Mouse (Mus musculus) gastrocnemius, postnatal 4 days (tissue): ENCODE measurements around the gene Krt86. TPM values are rescaled to one million over a fixed set of nuclear protein-coding genes. Genes with fewer than 3 reads are reported as not detected.

ENCODE experiments used
- DNase-seq, 2 experiments: peaks; one replicate each; pipeline ENCODE4 v3.0.0; 2021 to 2022; ENCODE audit warnings: low spot score in 2 of 2, mixed read lengths in 2 of 2
- long read RNA-seq, 2 experiments: library from polyadenylated mRNA; stranded (forward); transcript quantifications; one replicate each; pipeline ENCODE4 v2.0.0; 2021
- total RNA-seq, 2 experiments: library from RNA; stranded (reverse); gene quantifications; 2 replicates each; pipeline ENCODE4 v1.2.3; 2021

Krt86 gene
- total RNA-seq, result not detected
- long read RNA-seq, experiment 1, transcript Krt86-201 (9 exons, 1,963 nt), result major isoform, 14 of 27 reads
- long read RNA-seq, experiment 1, partial matches to known transcripts, result 12 of 27 reads
- long read RNA-seq, experiment 1, other reads (novel, unspliced or antisense), result 1 of 27 reads
- long read RNA-seq, experiment 2, result 0 reads

DNA sequence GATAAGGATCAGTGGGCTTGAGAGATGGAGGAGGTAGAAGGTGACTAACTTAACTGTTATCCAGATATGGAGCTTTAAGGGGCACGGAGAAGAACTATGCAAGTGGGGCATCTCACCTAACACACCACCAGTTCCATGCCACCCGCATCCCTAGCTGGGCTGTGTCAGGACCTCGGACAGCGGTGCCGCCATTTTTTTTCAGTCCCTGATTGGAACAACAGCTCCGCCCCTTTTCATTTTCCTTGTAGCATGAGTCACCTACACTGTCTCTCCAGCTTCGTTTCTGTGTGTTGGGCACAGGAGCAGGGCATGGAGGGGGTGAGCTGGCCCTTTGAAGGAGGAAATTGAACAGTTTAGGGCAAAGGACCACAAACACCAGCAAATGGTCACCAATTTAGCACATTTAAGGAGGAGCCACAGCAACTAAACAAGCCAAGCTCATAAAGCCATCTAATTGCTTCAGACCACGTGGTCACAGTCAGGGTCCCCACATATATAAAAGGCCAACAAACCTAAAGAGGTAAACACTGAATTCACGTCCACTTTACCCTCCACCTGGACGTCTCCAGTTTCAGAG lies at the start of gene Krt86:
TSS of gene Krt86 (plus strand) at position 527 of the 577 bp plus-strand sequence.
- DNase-seq, result peak in 1 of 2 experiments; percentile 35

- DNase-seq, result no peak
Observed at GRCm38 (mm10) chr15:101424914-101425313, 48.4 kb upstream of the Krt86 start.

DNA sequence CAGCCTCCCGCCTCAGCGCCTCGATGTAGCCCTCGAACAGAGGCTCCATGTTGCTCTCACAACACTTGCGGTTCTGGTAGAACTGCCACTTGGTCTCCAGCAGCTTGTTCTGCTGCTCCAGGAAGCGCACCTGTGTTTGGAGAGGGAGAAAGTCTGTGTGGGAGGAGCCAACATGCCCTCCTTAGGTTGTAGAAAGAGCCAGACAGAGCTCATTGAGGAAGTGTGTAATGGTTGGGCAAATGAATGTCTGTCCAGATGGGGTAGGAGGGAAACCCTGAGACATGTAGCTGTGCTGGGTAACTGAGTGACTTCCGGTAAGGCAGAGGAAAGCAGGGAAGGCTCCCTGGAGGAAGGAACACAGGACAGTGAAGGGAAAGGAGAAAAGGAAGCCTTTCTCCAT lies 36.7 kb upstream of the Krt86 start:
- DNase-seq, result no peak

GRCm38 (mm10) chr15:101438555-101438954 lies 34.7 kb upstream of the Krt86 start, which contains the start of gene Krt87:
Gene Krt87 (minus strand): TSS chr15:101438804.
- no peak for DNase-seq

GRCm38 (mm10) chr15:101440837-101441236 lies 32.4 kb upstream of the Krt86 start:
- DNase-seq, result no peak

DNA sequence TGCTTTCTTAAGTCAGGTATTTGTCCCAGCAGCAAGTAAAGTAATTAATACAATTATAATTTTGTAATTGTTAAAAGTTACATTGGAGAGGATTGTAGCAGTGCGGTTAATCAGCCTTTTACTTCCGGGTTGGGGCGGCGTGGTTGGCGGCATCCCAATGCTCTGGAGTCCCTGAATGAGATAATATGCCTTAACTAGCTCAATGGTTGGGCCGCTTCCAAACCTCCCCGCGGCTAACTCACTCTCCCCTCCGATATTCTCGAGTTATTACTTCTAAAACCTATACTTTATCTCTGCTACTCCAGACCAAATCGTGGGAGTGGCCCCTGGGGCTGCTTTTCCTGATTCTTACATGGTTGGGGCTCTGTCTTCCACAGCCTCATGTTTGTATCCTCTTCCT lies 26.7 kb upstream of the Krt86 start:
- peak; percentile 43 to 52 for DNase-seq

DNA sequence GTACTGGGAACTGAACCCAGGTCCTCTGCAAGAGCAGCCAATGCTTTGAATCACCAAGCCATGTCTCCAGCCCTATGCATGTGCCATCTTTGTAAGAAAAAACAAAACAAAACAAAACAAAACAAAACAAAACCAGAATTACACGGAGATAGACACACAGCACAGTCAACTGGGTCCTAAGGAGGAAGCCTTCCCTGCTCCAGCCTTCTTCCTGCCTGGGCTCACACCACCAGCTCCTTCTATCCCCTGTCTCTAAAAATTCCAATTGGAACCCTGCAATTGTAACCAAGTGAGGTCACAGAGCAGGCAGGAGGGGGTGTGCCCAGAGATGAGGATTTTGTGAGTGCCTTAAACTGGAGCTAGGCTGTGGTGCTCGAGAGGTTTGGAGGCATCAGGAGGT lies 25.8 kb upstream of the Krt86 start, which contains the start of gene Krt88:
TSS of gene Krt88 (plus strand) at position 301 of the 400 bp plus-strand sequence.
- DNase-seq, result no peak

DNA sequence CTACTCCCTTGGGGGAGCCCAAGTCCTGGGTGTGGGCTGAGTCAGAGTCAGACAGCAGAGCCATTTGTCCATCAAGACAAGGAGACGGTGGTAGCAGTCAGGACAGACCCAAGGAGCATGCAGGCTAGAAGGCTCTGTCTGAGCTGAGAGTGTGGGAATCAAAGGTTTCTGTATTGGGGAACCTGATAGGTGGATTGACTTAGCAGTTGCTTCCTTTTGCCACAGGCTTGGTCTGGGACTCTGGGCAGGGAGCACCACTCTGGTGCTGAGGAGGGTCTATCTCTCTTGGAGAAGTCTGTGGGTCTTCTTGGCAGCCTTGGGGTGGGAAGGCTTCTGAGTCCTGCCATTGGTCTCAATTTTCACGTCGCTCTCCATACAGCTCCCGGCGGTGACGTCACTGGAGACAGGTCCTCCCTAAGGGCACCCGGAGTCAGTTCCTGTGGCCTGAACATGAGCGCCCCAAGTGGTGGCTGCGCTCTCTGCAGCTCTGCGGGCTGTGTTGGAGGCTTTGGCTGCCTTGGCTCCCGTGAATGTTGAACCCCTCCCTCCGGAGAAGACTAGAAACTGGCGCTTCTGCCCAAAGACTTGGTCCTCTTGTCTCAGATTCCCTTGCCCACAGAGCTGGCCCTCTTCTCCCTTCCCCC lies 20.1 kb upstream of the Krt86 start:
- DNase-seq, result peak; percentile 67 to 80

DNA sequence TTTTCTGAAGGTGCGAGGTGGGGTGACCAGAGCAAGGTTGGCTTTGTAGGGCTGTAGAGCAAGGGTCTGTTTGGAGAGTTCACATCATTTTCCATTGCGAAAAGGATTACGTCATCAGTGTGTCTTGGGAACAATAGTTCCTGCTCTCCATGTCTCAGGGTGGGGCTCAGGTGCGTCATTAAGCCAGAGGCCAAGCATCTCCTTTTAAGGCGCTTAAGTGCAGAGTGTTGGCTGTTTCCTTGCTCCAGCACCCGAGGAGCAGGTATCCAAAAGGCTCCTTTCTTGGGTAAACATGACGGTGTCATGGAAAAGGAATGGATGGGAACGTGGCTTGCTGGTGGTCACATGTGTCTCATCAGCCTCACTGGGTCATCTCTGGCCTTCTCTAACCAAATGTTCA lies 18.5 kb upstream of the Krt86 start:
- DNase-seq, result no peak

DNA sequence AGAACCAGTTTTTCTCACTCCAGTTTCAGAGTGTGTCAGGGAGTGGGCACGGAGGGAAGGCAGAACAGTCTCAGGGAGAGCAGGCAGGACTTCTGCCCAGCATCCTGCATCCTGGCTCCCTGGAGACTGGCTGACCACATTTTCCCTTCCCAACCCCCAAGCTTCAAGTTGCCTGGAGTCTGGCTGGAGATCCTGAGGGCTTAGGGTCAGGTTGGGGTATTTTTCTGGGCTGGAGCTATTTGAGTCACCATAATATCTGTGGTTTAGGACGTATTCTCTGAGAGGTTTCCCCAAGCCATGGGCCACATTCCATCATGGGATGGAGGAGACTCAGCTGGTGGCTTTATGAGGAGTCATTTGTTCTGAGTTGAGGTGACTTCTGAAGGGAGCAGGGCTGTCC lies 18.0 kb upstream of the Krt86 start:
- DNase-seq, result no peak

DNA sequence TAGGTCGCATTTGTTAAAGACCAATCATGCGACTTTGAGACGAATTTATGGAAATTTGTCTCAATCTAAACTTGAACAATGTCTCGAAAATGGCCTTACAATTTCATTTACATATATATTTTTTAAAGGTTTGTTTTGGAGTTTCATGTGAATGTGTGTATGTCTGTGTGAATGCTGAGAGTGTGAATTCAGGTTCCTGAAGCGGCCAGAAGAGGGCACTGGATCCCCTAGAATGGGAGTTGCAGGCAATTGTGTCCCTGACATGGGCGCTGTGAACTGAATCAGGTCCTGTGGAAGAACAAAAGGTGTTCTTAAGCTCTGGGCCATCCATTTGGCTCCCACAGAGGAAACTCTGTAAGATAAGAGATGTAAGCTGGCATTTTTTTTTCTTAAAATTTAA lies 17.4 kb upstream of the Krt86 start:
- DNase-seq, result no peak

GRCm38 (mm10) chr15:101458361-101458930 lies 14.8 kb upstream of the Krt86 start:
- DNase-seq, result no peak

DNA sequence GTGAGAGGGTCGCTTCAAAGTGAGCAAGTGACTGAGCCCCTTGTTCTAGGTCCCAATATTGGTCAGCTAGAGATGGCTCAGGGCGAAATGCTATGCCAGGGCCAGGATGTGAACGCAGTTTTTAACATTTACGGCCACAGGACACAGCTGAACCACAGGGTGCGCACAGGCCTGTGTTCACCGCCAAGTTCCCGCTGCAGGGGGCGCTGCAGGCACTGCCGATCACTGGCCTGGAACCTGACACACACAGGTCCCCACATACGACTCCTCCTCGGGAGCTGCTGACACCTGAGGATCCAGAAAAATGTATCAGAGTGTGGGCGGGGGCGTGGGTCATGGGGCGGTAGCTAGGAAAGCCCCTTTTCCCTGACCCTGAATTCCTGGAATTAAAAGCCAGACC lies 14.0 kb upstream of the Krt86 start:
- DNase-seq, result no peak

GRCm38 (mm10) chr15:101463651-101464050 lies 9.6 kb upstream of the Krt86 start, which contains the start of gene Krt81:
Gene Krt81 (minus strand): TSS chr15:101463751.
- no peak for DNase-seq

DNA sequence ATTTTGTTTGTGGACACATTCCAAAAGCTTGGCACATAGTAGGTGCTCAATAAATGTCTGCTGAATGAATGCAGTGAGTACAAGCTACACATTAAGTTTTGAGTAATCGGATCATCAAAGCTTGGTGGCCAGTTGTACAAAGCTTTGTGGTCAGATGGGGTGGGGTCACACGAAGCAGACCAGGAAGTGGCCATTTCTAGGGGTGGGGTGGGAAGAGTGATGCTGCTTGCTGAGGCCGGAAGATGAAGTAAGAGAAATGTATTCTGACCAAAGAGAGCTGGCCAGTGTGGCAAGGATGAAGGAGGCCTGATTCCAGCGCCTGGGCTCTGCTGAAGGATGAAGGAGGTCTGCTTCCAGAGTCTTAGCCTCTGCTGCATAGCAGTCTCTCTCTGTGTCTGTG lies 4.2 kb upstream of the Krt86 start:
- DNase-seq, result no peak

- peak; percentile 35 to 47 for DNase-seq
Observed at GRCm38 (mm10) chr15:101479007-101479665, 5.9 kb downstream of the Krt86 start.

DNA sequence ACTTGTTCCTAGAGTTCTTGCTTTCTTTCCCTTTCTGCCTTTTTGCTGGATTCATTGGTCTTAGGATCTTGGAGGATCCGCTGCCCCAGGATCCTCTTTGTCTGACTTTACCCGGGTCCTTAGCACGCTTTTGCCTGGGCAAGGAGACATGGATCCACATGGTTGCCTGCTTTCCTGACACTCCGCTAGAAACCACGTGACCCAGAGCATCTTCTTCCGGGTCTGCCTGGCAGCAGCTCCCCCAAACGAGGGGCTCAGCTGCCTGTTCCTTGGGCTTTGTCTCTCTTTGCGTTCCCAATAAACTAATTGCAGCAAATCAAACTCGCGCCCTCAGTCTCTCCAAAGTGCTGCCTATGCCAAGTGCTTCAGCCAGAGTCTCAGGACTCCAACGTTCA lies 6.4 kb downstream of the Krt86 start:
- DNase-seq, result no peak

- DNase-seq, result no peak
Observed at GRCm38 (mm10) chr15:101482056-101482455, 8.8 kb downstream of the Krt86 start.

DNA sequence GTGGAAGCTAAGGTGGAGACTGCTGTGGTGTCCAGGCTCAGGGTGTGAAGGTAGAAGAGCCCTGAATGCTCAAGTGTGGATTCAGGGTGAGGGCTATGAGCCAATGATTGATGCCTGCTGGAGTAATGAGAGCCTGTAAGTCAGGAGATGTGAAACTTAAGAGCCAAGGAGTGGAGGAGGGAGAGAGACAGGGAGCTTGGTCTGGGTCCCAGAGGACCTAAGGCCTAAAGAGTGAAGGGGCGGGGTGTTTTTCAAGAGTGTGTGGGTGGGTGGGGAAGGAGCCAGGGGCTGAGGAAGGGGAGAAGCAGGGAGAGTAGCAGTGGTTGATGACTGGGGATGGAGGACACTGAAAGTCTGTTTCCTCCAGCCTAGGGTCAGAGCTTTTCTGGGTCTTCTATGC lies 10.4 kb downstream of the Krt86 start:
- DNase-seq, result no peak

DNA sequence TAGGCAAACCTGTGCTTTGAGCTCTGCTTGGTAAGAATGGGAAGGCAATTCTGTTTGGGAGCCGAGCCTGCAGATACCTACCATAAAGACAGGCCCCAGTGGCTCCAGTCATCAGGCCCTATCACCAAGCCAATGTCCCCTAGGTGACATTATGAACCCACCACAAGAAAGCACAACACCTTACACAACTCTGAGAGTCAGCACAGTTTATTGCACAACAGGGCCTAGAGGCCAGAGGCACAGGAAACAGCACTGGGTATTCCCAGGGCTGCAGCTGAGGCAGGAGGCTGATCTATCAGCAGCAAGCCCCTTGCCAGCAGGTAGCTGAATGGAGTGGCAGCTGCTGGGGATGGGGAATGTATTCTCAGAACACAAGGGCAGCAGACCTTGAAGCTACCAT lies 11.7 kb downstream of the Krt86 start:
- DNase-seq, result no peak

DNA sequence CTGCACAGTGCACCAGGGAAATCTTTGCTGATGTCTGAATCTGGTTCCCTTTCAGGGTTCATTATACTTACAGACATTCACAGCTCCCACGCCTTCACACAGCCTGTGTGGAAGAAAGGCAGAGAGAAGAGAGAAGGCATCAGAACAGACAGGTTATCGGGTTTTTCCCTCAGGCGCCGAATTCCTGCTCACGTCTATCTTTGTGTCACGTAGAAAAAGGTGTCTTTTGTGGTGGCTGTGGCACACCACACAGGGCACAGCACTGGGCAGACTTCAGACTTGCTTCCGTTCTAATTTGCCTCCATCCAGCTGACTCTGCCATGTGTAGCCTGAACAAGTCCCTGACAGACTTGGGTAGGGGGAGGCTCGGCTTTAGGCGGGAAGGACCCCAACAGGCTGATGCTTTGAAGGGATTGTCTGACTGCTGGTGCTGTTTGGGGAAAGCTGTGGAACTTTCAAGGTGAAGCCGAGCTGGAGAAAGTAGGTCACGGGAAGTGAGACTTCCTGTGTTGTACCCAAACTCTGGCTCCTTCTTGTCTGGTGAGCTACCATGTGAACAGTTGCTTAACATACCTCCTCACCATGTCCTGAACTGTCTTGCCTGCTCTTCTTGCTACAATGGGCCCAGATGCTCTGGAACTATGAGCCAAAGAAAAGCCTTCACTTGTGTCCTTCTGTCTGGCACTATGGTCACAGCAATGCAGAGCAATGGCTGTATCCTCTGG lies 12.8 kb downstream of the Krt86 start:
- no peak for DNase-seq
